Mouse (Mus musculus) spleen, adult 2 months (tissue): ENCODE results near the gene Tom1l2.

Experiments used
- CTCF ChIP-seq: fragments of 200-500 bp; IDR thresholded peaks from 2 replicates; pipeline ENCODE4 v1.5.1; 2011; ENCODE audit warnings: mild to moderate bottlenecking, inconsistent platforms; ENCODE audit not compliant: insufficient read depth, insufficient read length, insufficient replicate concordance; ENCODE audit errors: extremely low read depth
- POLR2A ChIP-seq: fragments of 200-500 bp; IDR thresholded peaks from 2 replicates; pipeline ENCODE4 v1.6.1; 2011; ENCODE audit warnings: low read depth, low read length, inconsistent platforms

- TF ChIP-seq CTCF (no peak), POLR2A (no peak)
Observed at GRCm38 (mm10) chr11:60249885-60250284, 102.8 kb downstream of the Tom1l2 start.
